ENCODE assay signal across 9 mouse cellular contexts in the genomic region with DNA sequence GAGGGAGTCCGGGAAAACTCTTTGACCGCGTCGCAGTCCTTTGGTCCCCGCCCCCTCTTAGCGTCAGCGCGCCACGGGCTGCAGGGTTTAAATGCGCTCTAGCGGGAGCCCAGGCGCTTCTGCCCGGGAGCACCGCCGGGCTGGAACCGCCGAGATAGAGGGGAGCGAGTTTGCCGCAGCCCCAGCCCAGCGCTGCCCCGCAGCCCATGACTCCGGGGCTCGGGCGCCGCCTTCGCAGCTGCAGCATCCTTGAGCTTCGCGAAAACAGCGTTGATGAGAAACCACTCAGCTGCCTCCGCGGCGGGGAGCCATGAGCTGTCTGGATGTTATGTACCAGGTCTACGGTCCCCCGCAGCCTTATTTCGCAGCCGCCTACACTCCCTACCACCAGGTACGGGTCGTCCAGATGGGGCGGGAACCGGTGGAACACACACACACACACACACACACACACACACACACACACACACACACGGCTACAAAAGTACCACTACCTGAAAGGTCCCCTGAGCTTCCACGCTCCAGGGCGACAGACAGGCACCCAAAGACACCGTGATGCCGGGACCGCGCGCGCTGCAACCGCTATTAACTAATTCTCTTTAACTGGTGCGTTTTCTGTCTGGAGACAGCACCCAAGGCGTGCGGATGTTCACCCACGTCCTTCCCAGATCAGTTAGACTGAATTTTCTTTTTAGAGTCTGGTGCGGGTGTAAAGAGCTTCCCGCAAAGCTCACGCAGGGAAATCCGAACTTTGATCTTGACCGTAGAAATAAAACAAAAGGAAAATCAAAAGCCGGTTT. TPM values are rescaled to one million over a fixed set of nuclear protein-coding genes. Genes with fewer than 3 reads are reported as not detected.
DNase-seq lines count a peak whose midpoint lies in the region; ATAC-seq and TF ChIP-seq lines count a peak whose summit lies in the region.
"Had no signal": no experiment of that assay in that cellular context is flagged by ENCODE, and none has a peak within 500 bp of the region (broad histone marks: within the 10 kb centered on the region; RNA-seq: fewer than 3 reads in every experiment).

A gene (plus strand): TSS at position 90 of the 800 bp plus-strand sequence.

- H3K36me3 ChIP-seq in heart, adult 2 months (ENCODE audit: control insufficient read depth, insufficient read depth, low read length) = no peaks in the 10 kb centered on the region

- no peak within 1 kb of the TSS for H3K27ac ChIP-seq in heart, adult 2 months

- intact Hi-C loops in heart, adult 2 months (cut with DNase I) = no loop called here
- intact Hi-C loops in heart, postnatal 25 days (cut with DNase I) = loop anchor here (10.0 kb wide), 1 partner anchor 1128 kb away; a partner anchor contains a TSS

- H3K4me3 ChIP-seq in heart, adult 2 months = peak within 1 kb of the TSS; percentile 26; the same call in 1 of the 2 replicates

- TF ChIP-seq CTCF in heart, adult 2 months (IDR thresholded peaks at IDR 0.05) = no peak

- H3K9ac ChIP-seq in heart, adult 2 months (ENCODE audit: low read depth, low read length) = no peak within 1 kb of the TSS

- no peak for ATAC-seq in erythroblast, adult 5-6 weeks (replicated peaks; ENCODE audit: low FRiP score, poor library complexity, severe bottlenecking)

- DNase-seq in heart, adult 2 months = peak in 1 of 2 experiments; percentile 4
- no peak for DNase-seq in heart, postnatal 25 days (ENCODE audit: low spot score)
- peak; percentile 58 to 64 for DNase-seq in adrenal gland, postnatal 36 days
- peak; percentile 67 for DNase-seq in gastrocnemius, postnatal 10 days
- peak; percentile 21 for DNase-seq in kidney, postnatal 14 days
- DNase-seq in lung, postnatal 10 days = peak; percentile 22
- peak; percentile 27 for DNase-seq in right cerebral cortex, postnatal 25 days

- WGBS in heart, adult 2 months = under 1% methylated on average over 60 of the region's 60 CpGs

- TF ChIP-seq EP300 in heart, adult 2 months (IDR thresholded peaks at IDR 0.05; ENCODE audit: insufficient read depth, low read depth, low read length) = no peak

- TF ChIP-seq POLR2A in heart, adult 2 months (IDR thresholded peaks at IDR 0.05; ENCODE audit: insufficient read depth, low read depth, low read length) = no peak

- H3K79me2 ChIP-seq in heart, adult 2 months (replicated peaks; ENCODE audit: control insufficient read depth, insufficient read depth, low read length) = no peaks in the 10 kb centered on the region

- peaks cover 12% of the 10 kb centered on the region for H3K27me3 ChIP-seq in heart, adult 2 months (ENCODE audit: control insufficient read depth, insufficient read depth, low read length)
- H3K27me3 ChIP-seq: CH12.LX had no signal

- H3K4me1 ChIP-seq in heart, adult 2 months (ENCODE audit: control insufficient read depth, insufficient read depth, low read length) = no peaks in the 10 kb centered on the region

RNA-seq across cellular contexts. Expression of the gene that starts here (rescaled TPM):
- under 1 TPM; 0.39 to 0.41 TPM for total RNA-seq in heart, adult 2 months (2021)
- polyA plus RNA-seq in heart, adult 2 months (2012; rRNA removed) = 0.10 and 0.18 TPM in 2 replicates
- not detected for total RNA-seq in heart, postnatal 25 days (2021)
- total RNA-seq in adrenal gland, postnatal 36 days (2021) = not detected
- 10 to 100 TPM; 50.3 to 55.8 TPM for total RNA-seq in gastrocnemius, postnatal 10 days (2021)
- total RNA-seq in erythroblast, adult 5-6 weeks (2015; ENCODE audit: low replicate concordance) = not detected in 2 replicates
- not detected in 2 replicates for total RNA-seq in erythroblast, adult 5-6 weeks (2017; ENCODE audit: low replicate concordance)
- total RNA-seq: CH12.LX had no signal

Comparison
In these comparisons a context has a peak if more than half of its experiments do, and no peak if none do; other contexts are left out.
1. RNA of the gene that starts here (total RNA-seq): 50.3 to 55.8 TPM in gastrocnemius, postnatal 10 days; 0.39 to 0.41 TPM in heart, adult 2 months, not detected in heart, postnatal 25 days, not detected in adrenal gland, postnatal 36 days and not detected in erythroblast, adult 5-6 weeks; every median in the first group is over 10 times any median in the second.
2. Peak in DNase-seq in adrenal gland, postnatal 36 days; RNA of the gene not detected or under 1 TPM.